Mouse (Mus musculus): Measurements from ENCODE around the gene Gm14632.
"Not testable (repeated sequence)": the region's sequence is repeated elsewhere in the genome, so short reads cannot be mapped to it uniquely, and the experiment has no call there.

The Gm14632 gene

DNA sequence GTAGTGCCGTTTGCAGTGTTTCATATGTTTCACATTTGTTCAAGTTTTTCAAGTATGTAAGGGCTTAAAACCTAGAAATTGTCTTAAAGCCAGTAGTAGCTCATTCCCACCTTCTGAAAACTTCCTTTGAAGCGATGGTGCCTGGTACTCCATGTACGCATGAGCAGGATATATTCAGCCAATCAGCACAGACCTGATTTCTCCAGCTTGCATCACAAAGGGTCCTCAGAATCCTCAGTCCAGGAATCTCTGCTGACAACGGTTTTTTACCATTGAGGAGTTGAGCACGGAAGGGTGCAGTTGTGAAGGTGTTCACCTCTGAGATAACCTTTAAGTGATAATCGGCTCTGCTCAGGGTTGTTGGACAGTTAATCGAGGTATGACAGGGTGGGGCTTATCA is at the start of gene Gm14632:
Gene Gm14632, plus strand, starts transcription at position 301 of the 400 bp plus-strand sequence.
- DNase-seq (ENCODE audit: low spot score): not testable (repeated sequence)
